Mouse (Mus musculus) small intestine, adult 2 months (tissue): ENCODE measurements around the gene Qrfpr.

Experiments used
- CTCF ChIP-seq: fragments of 200-500 bp; IDR thresholded peaks from 2 replicates; pipeline ENCODE4 v1.5.1; 2012; ENCODE audit warnings: low read depth, mild to moderate bottlenecking, control low read depth, inconsistent platforms, low read length, moderate library complexity, mixed read lengths; ENCODE audit not compliant: insufficient replicate concordance, insufficient read length; ENCODE audit errors: extremely low read depth
- POLR2A ChIP-seq: fragments of 200-500 bp; IDR thresholded peaks from 2 replicates; pipeline ENCODE4 v1.6.1; 2012; ENCODE audit warnings: low read depth, mild to moderate bottlenecking, control low read depth, inconsistent platforms, low read length, moderate library complexity

DNA sequence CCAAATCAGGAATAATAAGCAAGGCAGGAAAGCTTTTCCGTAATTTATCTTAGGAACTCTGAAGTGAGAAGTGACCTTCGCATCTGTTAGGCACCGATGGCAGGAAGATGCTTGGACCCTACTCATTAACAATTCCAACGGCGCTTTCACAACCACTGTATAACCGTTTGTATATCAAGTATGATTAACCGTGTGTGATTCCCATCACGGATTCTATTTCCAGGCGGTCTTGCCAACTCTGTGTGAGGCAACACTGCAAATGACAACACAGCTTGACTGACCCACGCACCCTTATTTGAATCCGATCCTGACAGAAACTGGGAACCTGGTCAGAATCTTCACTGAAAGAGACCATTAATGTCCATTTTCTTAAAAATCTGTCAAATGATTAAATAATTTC lies 41.8 kb upstream of the Qrfpr start:
- TF ChIP-seq POLR2A (no peak), CTCF (no peak)
